In genomic region chr9:64174341-64174740, GRCm38 (mm10) we compare ENCODE assay signal across 10 mouse cellular contexts. TPM values are rescaled to one million over a fixed set of nuclear protein-coding genes. Genes with fewer than 3 reads are reported as not detected.
DNase-seq lines count a peak whose midpoint lies in the region; ATAC-seq and TF ChIP-seq lines count a peak whose summit lies in the region.
"Had no signal": no experiment of that assay in that cellular context is flagged by ENCODE, and none has a peak within 500 bp of the region (broad histone marks: within the 10 kb centered on the region; RNA-seq: fewer than 3 reads in every experiment).

No protein-coding gene starts in this region.

- peak overlapping the region; percentile 97 for H3K9ac ChIP-seq in heart, embryonic 13.5 days
- peak overlapping the region; percentile 100 for H3K9ac ChIP-seq in MEL (ENCODE audit: control insufficient read depth, low read depth, low read length, poor library complexity, severe bottlenecking)
- H3K9ac ChIP-seq in hindbrain, embryonic 13.5 days, result peak overlapping the region; percentile 88
- H3K9ac ChIP-seq in midbrain, embryonic 11.5 days (ENCODE audit: low read length), result peak overlapping the region; percentile 95

- no peaks in the 10 kb centered on the region for H3K9me3 ChIP-seq in heart, embryonic 13.5 days
- no peaks in the 10 kb centered on the region for H3K9me3 ChIP-seq in MEL (replicated peaks; ENCODE audit: insufficient read depth, low read length)
- no peaks in the 10 kb centered on the region for H3K9me3 ChIP-seq in hindbrain, embryonic 13.5 days
- no peaks in the 10 kb centered on the region for H3K9me3 ChIP-seq in midbrain, embryonic 11.5 days (ENCODE audit: control insufficient read depth, low read length)

- TF ChIP-seq RAD21 in MEL (IDR thresholded peaks at IDR 0.05; ENCODE audit: low read depth, low read length), result no peak

- H3K4me3 ChIP-seq in heart, embryonic 13.5 days, result peak overlapping the region; percentile 95
- H3K4me3 ChIP-seq in MEL (ENCODE audit: control insufficient read depth in 1 of 2, insufficient read depth in 1 of 2, low read depth in 2 of 2, low read length in 2 of 2), result peak overlapping the region; percentile 74 to 100
- peak overlapping the region; percentile 93 for H3K4me3 ChIP-seq in hindbrain, embryonic 13.5 days
- H3K4me3 ChIP-seq in midbrain, embryonic 11.5 days (ENCODE audit: low read depth, low read length), result peak overlapping the region; percentile 97

- H3K4me2 ChIP-seq in heart, embryonic 13.5 days, result peak overlapping the region; percentile 86
- peak overlapping the region; percentile 83 for H3K4me2 ChIP-seq in hindbrain, embryonic 13.5 days
- peak overlapping the region; percentile 75 for H3K4me2 ChIP-seq in midbrain, embryonic 11.5 days

- DNase-seq in heart, adult 8-10 months (ENCODE audit: low spot score), result no peak
- DNase-seq in MEL (ENCODE audit: low read depth, low spot score), result peak; percentile 50
- no peak for DNase-seq in midbrain, embryonic 11.5 days (ENCODE audit: low spot score, missing footprints)
- DNase-seq in left cerebral cortex, adult 8-10 months (ENCODE audit: low spot score in 2 of 2), result no peak
- DNase-seq in spleen, adult 18-20 months, result no peak
- DNase-seq in urinary bladder, postnatal 25 days (ENCODE audit: low spot score), result no peak
- DNase-seq: cerebellum, adult 18-20 months; kidney, postnatal 36 days had no signal

- H3K4me1 ChIP-seq in heart, embryonic 13.5 days, result peaks cover 36% of the 10 kb centered on the region
- peaks cover 0 to 11% of the 10 kb centered on the region in 2 experiments; a peak in 3 of 4 replicates for H3K4me1 ChIP-seq in MEL (ENCODE audit: control insufficient read depth in 1 of 2, insufficient read depth in 2 of 2, low read length in 2 of 2)
- H3K4me1 ChIP-seq in hindbrain, embryonic 13.5 days (replicated peaks), result peaks cover 32% of the 10 kb centered on the region
- peaks cover 13% of the 10 kb centered on the region for H3K4me1 ChIP-seq in midbrain, embryonic 11.5 days (ENCODE audit: control insufficient read depth, insufficient read depth, low read length)

- no peak for ATAC-seq in heart, embryonic 13.5 days (ENCODE audit: extremely low read depth, insufficient number of reproducible peaks, low FRiP score, low TSS enrichment)
- ATAC-seq in hindbrain, embryonic 13.5 days (ENCODE audit: low FRiP score), result no peak
- no peak for ATAC-seq in midbrain, embryonic 11.5 days (ENCODE audit: low FRiP score)

- H3K36me3 ChIP-seq in heart, embryonic 13.5 days, result peaks cover 45% of the 10 kb centered on the region
- H3K36me3 ChIP-seq in MEL (ENCODE audit: control insufficient read depth in 1 of 2, insufficient read depth in 2 of 2, low read length in 2 of 2), result peaks cover 29 to 43% of the 10 kb centered on the region in 2 experiments
- peaks cover 40% of the 10 kb centered on the region for H3K36me3 ChIP-seq in hindbrain, embryonic 13.5 days
- H3K36me3 ChIP-seq in midbrain, embryonic 11.5 days (ENCODE audit: control insufficient read depth, insufficient read depth, low read length), result peaks cover 25% of the 10 kb centered on the region

- no peak for TF ChIP-seq CTCF in MEL (IDR thresholded peaks at IDR 0.05 in 2 of 3, conservative IDR thresholded peaks at IDR 0.05 in 1 of 3; ENCODE audit: control insufficient read depth in 1 of 3, insufficient read depth in 1 of 3, low read depth in 2 of 3, low read length in 3 of 3, poor library complexity in 1 of 3, severe bottlenecking in 1 of 3)

- peak overlapping the region; percentile 90; the same call in 1 of the 2 replicates for H3K27ac ChIP-seq in heart, embryonic 13.5 days (replicated peaks)
- peak overlapping the region; percentile 94 for H3K27ac ChIP-seq in MEL (ENCODE audit: control insufficient read depth, low read depth, low read length)
- H3K27ac ChIP-seq in hindbrain, embryonic 13.5 days, result no peak overlapping the region
- H3K27ac ChIP-seq in midbrain, embryonic 11.5 days (ENCODE audit: low read depth, low read length), result no peak overlapping the region

- peaks cover 60% of the 10 kb centered on the region for H3K79me2 ChIP-seq in MEL (ENCODE audit: control insufficient read depth, insufficient read depth, low read length, poor library complexity)

- H3K27me3 ChIP-seq in heart, embryonic 13.5 days (replicated peaks), result no peaks in the 10 kb centered on the region
- no peaks in the 10 kb centered on the region for H3K27me3 ChIP-seq in MEL (ENCODE audit: control insufficient read depth in 1 of 2, insufficient read depth in 2 of 2, low read length in 2 of 2)
- no peaks in the 10 kb centered on the region for H3K27me3 ChIP-seq in hindbrain, embryonic 13.5 days
- no peaks in the 10 kb centered on the region for H3K27me3 ChIP-seq in midbrain, embryonic 11.5 days (ENCODE audit: control insufficient read depth, insufficient read depth, low read length)

- no peak for TF ChIP-seq EP300 in MEL (IDR thresholded peaks at IDR 0.05; ENCODE audit: low read depth in 1 of 2, low read length in 2 of 2)

- 0 out of 4 replicates have a peak, but pooled peaks of 1 of the 2 experiments have one; percentile 14 for TF ChIP-seq POLR2A in MEL (IDR thresholded peaks at IDR 0.05; ENCODE audit: control insufficient read depth in 1 of 2, insufficient read depth in 1 of 2, low read depth in 1 of 2, low read length in 2 of 2, poor library complexity in 1 of 2)

TF ChIP-seq in MEL, 35 proteins besides CTCF, POLR2A, EP300 and RAD21 (continues in another document):
- no peak for TF ChIP-seq TCF12 (IDR thresholded peaks at IDR 0.05; ENCODE audit: low read depth, low read length)
- no peak for TF ChIP-seq SMC3 (IDR thresholded peaks at IDR 0.05; ENCODE audit: low read depth, low read length)
- no peak for TF ChIP-seq TBP (IDR thresholded peaks at IDR 0.05; ENCODE audit: low read depth, low read length)
- TF ChIP-seq MYC (IDR thresholded peaks at IDR 0.05; ENCODE audit: low read depth, low read length), result no peak
- no peak for TF ChIP-seq ZNF384 (IDR thresholded peaks at IDR 0.05; ENCODE audit: low read depth, low read length)
- TF ChIP-seq CHD1 (IDR thresholded peaks at IDR 0.05; ENCODE audit: low read depth, low read length), result no peak
- no peak for TF ChIP-seq TAL1 (IDR thresholded peaks at IDR 0.05; ENCODE audit: low read length)
- no peak for TF ChIP-seq GABPA (IDR thresholded peaks at IDR 0.05; ENCODE audit: low read depth, low read length)
- no peak for TF ChIP-seq BHLHE40 (IDR thresholded peaks at IDR 0.05; ENCODE audit: borderline replicate concordance, low read depth, low read length)
- TF ChIP-seq NELFE (IDR thresholded peaks at IDR 0.05; ENCODE audit: low read depth, low read length), result no peak
- no peak for TF ChIP-seq RCOR1 (IDR thresholded peaks at IDR 0.05; ENCODE audit: low read depth, low read length)
- TF ChIP-seq USF1 (IDR thresholded peaks at IDR 0.05; ENCODE audit: low read depth, low read length), result no peak
- TF ChIP-seq MAX (IDR thresholded peaks at IDR 0.05; ENCODE audit: low read length), result no peak
- no peak for TF ChIP-seq ZMIZ1 (IDR thresholded peaks at IDR 0.05; ENCODE audit: low read depth, low read length)
- TF ChIP-seq KAT2A (conservative IDR thresholded peaks at IDR 0.05; ENCODE audit: low read depth, low read length), result no peak
- no peak for TF ChIP-seq ZC3H11A (IDR thresholded peaks at IDR 0.05; ENCODE audit: low read depth, low read length)

RNA-seq across cellular contexts. Expression of gene Rpl4, which starts 1.2 kb away (rescaled TPM):
- 707 and 780 TPM in 2 replicates for polyA plus RNA-seq in heart, embryonic 13.5 days (2015; fragmentation: Nextera tagmentation; extraction: Ambion mirVana)
- 100 to 1,000 TPM; 430 to 483 (median 463) TPM for total RNA-seq in heart, adult 8-10 months (2022)
- 1,761 and 1,775 TPM in 2 replicates for total RNA-seq in MEL (2012; rRNA removed)
- 1,000 to 10,000 TPM in 1 of 2 experiments, 100 to 1,000 TPM in 1; 124 to 3,157 TPM for polyA plus RNA-seq in MEL (2012; ENCODE audit: insufficient read depth in 1 of 2, insufficient read length in 2 of 2, low read depth in 1 of 2, low replicate concordance in 2 of 2, missing spikeins in 1 of 2)
- polyA plus RNA-seq in hindbrain, embryonic 13.5 days (2015; fragmentation: Nextera tagmentation; extraction: Ambion mirVana), result 659 and 664 TPM in 2 replicates
- polyA plus RNA-seq in midbrain, embryonic 11.5 days (2014; fragmentation: Nextera tagmentation; extraction: Ambion mirVana), result 1,103 and 1,131 TPM in 2 replicates
- 100 to 1,000 TPM; 558 to 632 (median 593) TPM for total RNA-seq in left cerebral cortex, adult 8-10 months (2022)

RNA-seq across cellular contexts. Expression of gene Zwilch, which starts 1.4 kb away (rescaled TPM):
- polyA plus RNA-seq in heart, embryonic 13.5 days (2015; fragmentation: Nextera tagmentation; extraction: Ambion mirVana), result 19.9 and 21.7 TPM in 2 replicates
- 1 to 10 TPM in 2 of 4 experiments, under 1 TPM in 2; 0.60 to 1.4 (median 1.0) TPM for total RNA-seq in heart, adult 8-10 months (2022)
- total RNA-seq in MEL (2012; rRNA removed), result 60.6 and 67.5 TPM in 2 replicates
- 10 to 100 TPM in 1 of 2 experiments, not detected in 1; 89.2 TPM for polyA plus RNA-seq in MEL (2012; ENCODE audit: insufficient read depth in 1 of 2, insufficient read length in 2 of 2, low read depth in 1 of 2, low replicate concordance in 2 of 2, missing spikeins in 1 of 2)
- 6.5 and 7.3 TPM in 2 replicates for polyA plus RNA-seq in hindbrain, embryonic 13.5 days (2015; fragmentation: Nextera tagmentation; extraction: Ambion mirVana)
- polyA plus RNA-seq in midbrain, embryonic 11.5 days (2014; fragmentation: Nextera tagmentation; extraction: Ambion mirVana), result 30.5 and 32.8 TPM in 2 replicates
- total RNA-seq in left cerebral cortex, adult 8-10 months (2022), result 1 to 10 TPM; 4.0 to 4.7 (median 4.4) TPM

RNA-seq across cellular contexts. Expression of gene Snapc5, which starts 4.7 kb away (rescaled TPM):
- polyA plus RNA-seq in heart, embryonic 13.5 days (2015; fragmentation: Nextera tagmentation; extraction: Ambion mirVana), result 26.5 and 31.1 TPM in 2 replicates
- total RNA-seq in heart, adult 8-10 months (2022), result 10 to 100 TPM; 19.0 to 28.0 (median 23.1) TPM
- 9.4 and 10.6 TPM in 2 replicates for total RNA-seq in MEL (2012; rRNA removed)
- polyA plus RNA-seq in MEL (2012; ENCODE audit: insufficient read depth in 1 of 2, insufficient read length in 2 of 2, low read depth in 1 of 2, low replicate concordance in 2 of 2, missing spikeins in 1 of 2), result 1 to 10 TPM in 1 of 2 experiments, not detected in 1; 8.6 TPM
- polyA plus RNA-seq in hindbrain, embryonic 13.5 days (2015; fragmentation: Nextera tagmentation; extraction: Ambion mirVana), result 40.5 and 40.8 TPM in 2 replicates
- polyA plus RNA-seq in midbrain, embryonic 11.5 days (2014; fragmentation: Nextera tagmentation; extraction: Ambion mirVana), result 37.3 and 37.4 TPM in 2 replicates
- 10 to 100 TPM; 18.7 to 25.0 (median 23.0) TPM for total RNA-seq in left cerebral cortex, adult 8-10 months (2022)

RNA-seq across cellular contexts. Expression of gene Lctl, which starts 57.4 kb away (rescaled TPM):
- not detected in 2 replicates for polyA plus RNA-seq in heart, embryonic 13.5 days (2015; fragmentation: Nextera tagmentation; extraction: Ambion mirVana)
- under 1 TPM in 2 of 4 experiments, not detected in 2; 0.68 to 0.75 TPM for total RNA-seq in heart, adult 8-10 months (2022)
- 0.46 and 0.54 TPM in 2 replicates for total RNA-seq in MEL (2012; rRNA removed)
- polyA plus RNA-seq in MEL (2012; ENCODE audit: insufficient read depth in 1 of 2, insufficient read length in 2 of 2, low read depth in 1 of 2, low replicate concordance in 2 of 2, missing spikeins in 1 of 2), result not detected
- 0.12 TPM in 1 of 2 replicates, not detected in the other for polyA plus RNA-seq in hindbrain, embryonic 13.5 days (2015; fragmentation: Nextera tagmentation; extraction: Ambion mirVana)
- polyA plus RNA-seq in midbrain, embryonic 11.5 days (2014; fragmentation: Nextera tagmentation; extraction: Ambion mirVana), result not detected in 2 replicates
- under 1 TPM in 1 of 4 experiments, not detected in 3; 0.27 TPM for total RNA-seq in left cerebral cortex, adult 8-10 months (2022)

Comparison
In these comparisons a context has a peak if more than half of its experiments do, and no peak if none do; other contexts are left out.
1. H3K27ac ChIP-seq: peak in heart, embryonic 13.5 days (single experiment) and MEL (single experiment); none in hindbrain, embryonic 13.5 days (single experiment) and midbrain, embryonic 11.5 days (single experiment).
2. Peak in every context shown above with its lines, with median percentiles within 50 percentile points of each other: H3K4me2 ChIP-seq, H3K4me3 ChIP-seq and H3K9ac ChIP-seq.